Mouse (Mus musculus): ENCODE results near the gene Emg1. TPM values are rescaled to one million over a fixed set of nuclear protein-coding genes. Genes with fewer than 3 reads are reported as not detected.
A peak's percentile ranks its signal among the peaks of the same experiment; 100 is the strongest.
"Not testable (repeated sequence)": the region's sequence is repeated elsewhere in the genome, so short reads cannot be mapped to it uniquely, and the experiment has no call there.

Gene Emg1
- polyA plus RNA-seq, 1 experiment from 2014 or later: 131 TPM

DNA sequence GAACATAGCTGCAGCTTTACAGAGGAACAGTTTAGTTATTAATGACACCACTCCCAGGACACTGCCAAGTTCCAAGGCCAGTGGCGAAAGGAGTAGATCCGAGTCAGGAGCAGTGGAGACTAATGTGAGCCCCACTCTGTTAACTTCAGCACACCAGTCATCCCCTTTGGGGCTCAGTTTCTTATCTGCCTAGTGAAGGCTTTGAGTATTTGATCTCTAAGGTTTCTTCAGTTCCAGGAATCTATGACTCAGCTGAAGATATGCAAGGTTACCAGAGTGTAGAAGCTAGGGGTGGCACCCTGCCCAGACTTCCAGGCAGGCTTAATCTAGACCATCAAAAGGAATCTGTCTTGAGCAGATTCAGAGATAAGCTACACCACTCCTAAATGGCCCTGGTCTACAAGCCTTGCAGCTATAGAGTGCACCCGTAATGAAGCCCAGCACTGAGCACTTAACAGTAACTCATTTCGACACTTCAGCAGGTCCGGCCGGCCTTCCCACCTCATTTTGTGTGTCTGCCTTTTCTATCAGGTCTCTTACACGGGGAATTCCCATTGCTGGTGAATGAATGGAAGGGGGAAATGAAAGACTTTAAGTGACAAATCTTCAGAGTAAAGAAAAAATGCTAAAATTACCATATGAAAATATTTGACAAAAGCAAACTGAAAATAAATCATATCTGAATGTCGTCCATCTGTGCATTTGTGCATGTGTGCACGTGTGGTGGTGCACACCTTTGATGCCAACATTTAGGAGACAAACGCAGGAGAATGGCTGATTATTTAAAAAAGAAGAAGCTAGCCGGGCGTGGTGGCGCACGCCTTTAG, 28.2 kb downstream of the Emg1 start:
- H3K27ac ChIP-seq: no peak overlapping the region
- H3K9me3 ChIP-seq (replicated peaks): no peaks in the 10 kb centered on the region
- H3K9ac ChIP-seq: no peak overlapping the region
- no peaks in the 10 kb centered on the region for H3K36me3 ChIP-seq
- 88% methylated on average over 14 of the region's 14 CpGs for WGBS
- H3K4me3 ChIP-seq: no peak overlapping the region
- ATAC-seq (ENCODE audit: low FRiP score): no peak
- H3K4me2 ChIP-seq (replicated peaks): no peak overlapping the region
- no peaks in the 10 kb centered on the region for H3K27me3 ChIP-seq
- no peaks in the 10 kb centered on the region for H3K4me1 ChIP-seq

DNA sequence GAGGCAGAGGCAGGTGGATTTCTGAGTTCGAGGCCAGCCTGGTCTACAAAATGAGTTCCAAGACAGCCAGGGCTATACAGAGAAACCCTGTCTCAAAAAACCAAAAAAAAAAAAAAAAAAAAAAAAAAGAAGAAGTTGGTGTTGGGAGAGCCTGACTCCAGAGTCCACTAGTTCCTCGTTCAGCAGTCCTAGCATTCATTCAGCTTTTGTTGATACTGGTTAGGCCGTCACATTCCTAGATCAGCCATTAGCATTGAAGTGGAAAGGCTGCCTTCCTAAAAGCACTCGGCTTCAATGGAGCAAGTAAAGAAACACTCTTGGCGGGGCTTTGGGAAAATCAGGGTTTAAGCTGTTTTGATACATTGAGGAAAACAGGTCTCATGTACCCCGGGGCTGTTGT, 29.7 kb downstream of the Emg1 start:
- not testable (repeated sequence) for H3K27me3 ChIP-seq; H3K27ac ChIP-seq; ATAC-seq (ENCODE audit: low FRiP score); H3K4me3 ChIP-seq; H3K36me3 ChIP-seq; H3K9me3 ChIP-seq (replicated peaks); H3K9ac ChIP-seq; H3K4me1 ChIP-seq; H3K4me2 ChIP-seq (replicated peaks)
- 64% methylated on average over 6 of the region's 6 CpGs for WGBS

DNA sequence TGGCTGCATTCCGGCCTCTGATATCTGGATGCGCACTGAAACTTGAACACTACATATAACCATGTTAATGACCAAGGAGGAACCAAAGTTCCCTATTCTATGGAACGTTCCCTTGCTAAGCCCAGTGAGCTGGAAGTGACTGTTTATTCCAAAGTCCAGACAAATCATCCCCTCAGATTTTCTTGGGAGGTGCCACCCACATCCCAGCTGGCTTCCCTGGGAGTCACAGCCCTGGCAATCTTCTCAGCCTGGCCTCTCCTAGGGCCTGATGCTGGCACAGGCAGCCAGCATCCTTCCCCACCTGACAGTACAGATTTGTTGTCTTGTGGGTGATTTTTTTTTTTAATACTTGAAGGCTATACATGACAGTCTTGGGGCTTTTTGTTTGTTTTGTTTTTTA, 32.5 kb downstream of the Emg1 start:
- Histone ChIP-seq H3K4me2 (replicated peaks) (no peak overlapping the region), H3K27me3 (no peaks in the 10 kb centered on the region), H3K4me1 (no peaks in the 10 kb centered on the region), H3K36me3 (no peaks in the 10 kb centered on the region), H3K27ac (no peak overlapping the region), H3K4me3 (no peak overlapping the region), H3K9me3 (replicated peaks) (no peaks in the 10 kb centered on the region), H3K9ac (no peak overlapping the region)
- WGBS: 93% methylated on average over 3 of the region's 3 CpGs
- ATAC-seq (ENCODE audit: low FRiP score): no peak

DNA sequence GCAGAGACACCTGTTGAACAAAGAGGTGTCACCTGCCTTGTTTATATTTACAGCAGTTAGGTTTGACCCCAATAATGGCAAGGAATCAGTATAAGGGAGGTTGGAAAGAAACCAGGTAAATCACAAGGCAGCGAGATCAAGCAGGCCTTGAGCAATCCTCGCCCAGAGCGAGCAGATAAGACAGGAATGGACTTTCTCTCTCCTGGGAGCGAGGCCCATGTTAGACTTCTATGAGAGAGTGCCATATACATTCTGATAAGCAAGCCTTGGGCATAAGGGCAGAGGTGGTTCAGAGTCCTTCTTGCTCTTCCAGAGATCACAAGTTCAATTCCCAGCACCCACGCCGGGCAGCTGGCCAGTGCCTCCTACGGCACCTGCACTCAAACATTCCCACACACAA, 33.2 kb downstream of the Emg1 start:
- Histone ChIP-seq H3K4me3 (no peak overlapping the region), H3K36me3 (no peaks in the 10 kb centered on the region), H3K9me3 (replicated peaks) (no peaks in the 10 kb centered on the region), H3K4me1 (no peaks in the 10 kb centered on the region), H3K9ac (no peak overlapping the region), H3K4me2 (replicated peaks) (no peak overlapping the region), H3K27me3 (no peaks in the 10 kb centered on the region), H3K27ac (no peak overlapping the region)
- WGBS: 95% methylated on average over 7 of the region's 7 CpGs
- no peak for ATAC-seq (ENCODE audit: low FRiP score)

DNA sequence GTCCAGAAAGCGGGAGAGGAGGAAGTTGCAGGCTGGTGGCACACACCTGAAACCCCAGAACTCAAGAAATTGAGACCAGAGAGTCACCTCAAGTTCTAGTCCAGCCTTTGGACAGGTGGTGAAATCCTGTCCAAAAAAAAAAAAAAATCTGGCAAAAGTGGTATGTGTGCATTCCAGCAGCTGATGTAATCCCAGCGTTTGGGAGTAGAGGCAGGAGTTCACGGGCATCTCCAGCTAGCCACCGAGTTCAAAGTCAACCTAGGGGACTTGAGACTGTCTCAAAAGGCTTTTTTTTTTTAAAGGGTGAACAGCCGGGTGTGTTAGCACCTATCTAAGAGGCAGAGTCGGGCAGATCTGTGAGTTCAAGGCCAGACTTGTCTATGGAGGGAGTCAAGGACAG, 35.8 kb downstream of the Emg1 start:
- Histone ChIP-seq H3K9ac (no peak overlapping the region), H3K4me3 (no peak overlapping the region), H3K27ac (no peak overlapping the region), H3K9me3 (replicated peaks) (no peaks in the 10 kb centered on the region), H3K4me1 (peaks cover 4% of the 10 kb centered on the region; the same call in 1 of the 2 replicates), H3K36me3 (no peaks in the 10 kb centered on the region), H3K4me2 (replicated peaks) (no peak overlapping the region), H3K27me3 (no peaks in the 10 kb centered on the region)
- WGBS: 93% methylated on average over 6 of the region's 6 CpGs
- no peak for ATAC-seq (ENCODE audit: low FRiP score)

DNA sequence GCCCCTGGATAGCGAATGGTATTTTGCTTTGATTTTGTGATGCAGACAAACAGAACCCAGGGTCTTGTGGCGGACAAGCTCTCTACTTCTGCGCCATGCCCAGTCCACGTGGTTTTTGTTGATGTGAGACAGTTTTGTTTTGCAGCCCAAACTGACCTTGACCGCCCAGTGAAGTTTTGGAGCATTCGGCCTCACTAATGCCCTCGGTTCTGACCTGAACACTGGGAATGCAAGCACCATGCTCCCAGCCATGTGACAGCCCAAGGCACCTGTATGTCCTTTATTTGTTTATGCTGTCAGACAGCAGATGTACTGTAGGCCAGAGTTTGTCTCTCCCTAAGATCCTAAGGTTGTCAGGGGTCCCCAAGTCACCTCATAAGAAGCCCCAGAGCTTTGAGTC, 37.4 kb downstream of the Emg1 start:
- Histone ChIP-seq H3K9ac (no peak overlapping the region), H3K9me3 (replicated peaks) (no peaks in the 10 kb centered on the region), H3K27me3 (no peaks in the 10 kb centered on the region), H3K27ac (no peak overlapping the region), H3K36me3 (no peaks in the 10 kb centered on the region), H3K4me3 (no peak overlapping the region), H3K4me1 (peaks cover 4% of the 10 kb centered on the region; the same call in 1 of the 2 replicates), H3K4me2 (replicated peaks) (no peak overlapping the region)
- no peak for ATAC-seq (ENCODE audit: low FRiP score)
- WGBS: 95% methylated on average over 7 of the region's 7 CpGs

DNA sequence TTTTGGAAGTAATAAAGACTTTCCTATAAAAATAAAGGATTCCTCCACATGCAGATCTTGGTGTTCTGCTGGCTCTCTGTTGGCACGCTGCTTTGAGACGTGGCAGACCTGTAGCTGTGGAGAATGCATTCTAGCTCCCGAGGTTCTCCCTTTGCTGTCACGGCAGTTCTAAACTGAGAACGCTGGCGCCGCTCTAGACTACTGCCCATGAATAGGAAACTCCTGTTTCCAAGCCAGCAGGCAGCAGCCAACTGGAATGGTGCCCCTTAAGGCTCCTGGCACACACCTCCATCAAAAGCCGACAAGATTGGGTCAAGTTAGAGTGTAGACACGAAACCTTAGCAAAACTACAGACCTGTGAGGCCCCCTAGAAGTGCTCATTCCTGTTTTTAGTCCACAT, 38.4 kb downstream of the Emg1 start:
- no peak overlapping the region for H3K27ac ChIP-seq
- H3K9me3 ChIP-seq (replicated peaks): no peaks in the 10 kb centered on the region
- no peaks in the 10 kb centered on the region for H3K27me3 ChIP-seq
- no peak overlapping the region for H3K9ac ChIP-seq
- no peak for ATAC-seq (ENCODE audit: low FRiP score)
- WGBS: 92% methylated on average over 9 of the region's 9 CpGs
- H3K36me3 ChIP-seq: no peaks in the 10 kb centered on the region
- H3K4me3 ChIP-seq: no peak overlapping the region
- H3K4me2 ChIP-seq (replicated peaks): no peak overlapping the region
- peaks cover 4% of the 10 kb centered on the region; the same call in 1 of the 2 replicates for H3K4me1 ChIP-seq

DNA sequence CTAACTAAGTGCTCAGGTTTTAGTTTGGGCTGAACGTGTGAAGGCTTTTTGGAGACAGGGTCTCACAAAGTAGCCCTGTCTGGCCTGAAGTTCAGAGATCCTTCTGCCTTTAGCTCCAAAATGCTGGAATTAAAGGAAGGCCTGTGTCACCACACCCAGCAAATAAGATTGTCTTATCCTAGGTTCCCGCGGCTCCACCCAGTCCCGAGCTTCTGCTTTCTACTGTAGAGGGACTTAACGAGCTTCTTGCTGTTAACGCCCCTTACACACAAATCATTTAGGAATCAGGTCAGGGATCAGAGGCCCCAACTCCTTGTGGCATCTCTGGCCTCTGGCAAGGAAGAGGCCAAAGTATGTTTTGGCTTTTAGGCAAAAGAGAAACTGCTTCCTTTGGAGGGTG, 39.9 kb downstream of the Emg1 start:
- Histone ChIP-seq H3K27me3 (no peaks in the 10 kb centered on the region), H3K36me3 (no peaks in the 10 kb centered on the region), H3K4me1 (peaks cover 4% of the 10 kb centered on the region; the same call in 1 of the 2 replicates), H3K27ac (no peak overlapping the region), H3K9ac (no peak overlapping the region), H3K9me3 (replicated peaks) (no peaks in the 10 kb centered on the region), H3K4me3 (no peak overlapping the region), H3K4me2 (replicated peaks) (no peak overlapping the region)
- WGBS: 78% methylated on average over 6 of the region's 6 CpGs
- ATAC-seq (ENCODE audit: low FRiP score): no peak

DNA sequence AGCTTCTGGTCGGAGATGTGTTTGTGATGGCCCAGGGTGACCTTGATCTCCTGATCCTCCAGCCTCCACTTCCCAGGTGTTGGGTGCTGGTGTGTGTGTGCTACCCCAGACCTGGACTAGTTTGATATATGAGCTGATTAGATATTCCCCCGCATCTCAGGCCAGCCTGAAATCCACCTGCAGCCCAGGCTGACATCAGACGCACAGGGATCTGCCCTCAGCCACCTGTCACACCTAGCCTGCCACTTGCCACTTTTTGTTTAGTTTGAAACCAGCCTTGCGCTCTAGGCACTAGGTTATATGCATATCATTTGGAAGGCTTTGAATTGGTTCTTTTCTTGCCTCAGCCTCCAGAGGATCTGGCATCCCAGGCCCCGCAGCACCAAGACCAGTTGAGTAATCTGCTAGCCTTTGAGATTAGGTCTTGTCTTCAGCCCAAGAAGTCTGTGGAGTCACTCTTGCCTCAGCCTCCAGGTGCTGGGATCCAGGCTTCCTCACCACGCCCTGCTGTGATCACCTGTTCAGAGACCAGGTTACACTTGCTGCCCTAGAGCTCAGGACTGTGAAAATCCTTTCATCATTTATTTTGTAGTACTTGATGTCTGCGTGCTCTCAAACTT, 41.6 kb downstream of the Emg1 start:
- Histone ChIP-seq H3K4me3 (no peak overlapping the region), H3K27ac (no peak overlapping the region), H3K4me1 (peaks cover 4% of the 10 kb centered on the region; the same call in 1 of the 2 replicates), H3K27me3 (no peaks in the 10 kb centered on the region), H3K36me3 (no peaks in the 10 kb centered on the region), H3K9ac (no peak overlapping the region), H3K4me2 (replicated peaks) (no peak overlapping the region), H3K9me3 (replicated peaks) (no peaks in the 10 kb centered on the region)
- WGBS: 97% methylated on average over 7 of the region's 7 CpGs
- no peak for ATAC-seq (ENCODE audit: low FRiP score)

DNA sequence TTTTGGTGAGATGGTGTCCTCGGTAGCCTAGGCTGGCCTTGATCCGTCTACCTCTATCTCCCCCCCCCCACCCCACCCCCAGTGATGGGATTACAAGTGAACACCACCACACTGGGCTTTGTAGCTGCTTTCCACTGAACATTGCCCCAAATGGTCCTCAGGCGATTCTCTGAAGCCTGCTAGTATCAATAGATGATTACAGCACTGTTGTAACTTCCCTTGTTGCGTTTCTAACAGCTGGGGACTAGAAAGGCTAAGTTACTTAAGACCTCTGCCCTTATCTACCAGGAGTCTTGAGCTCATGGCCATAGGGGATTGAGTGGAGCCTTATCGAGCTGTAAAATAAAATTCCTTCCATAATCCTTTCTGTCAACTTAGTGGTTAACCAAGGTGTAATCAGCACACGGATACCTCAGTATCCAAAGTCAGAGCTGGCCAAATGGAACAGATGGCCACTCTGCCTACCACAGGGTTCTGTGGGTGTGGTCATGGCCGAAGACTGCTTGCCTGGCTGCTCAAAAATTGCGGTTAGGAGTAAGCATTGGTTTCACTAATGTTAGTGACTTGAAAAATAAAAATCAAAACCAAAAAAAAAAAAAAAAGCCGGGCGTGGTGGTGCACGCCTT, 42.6 kb downstream of the Emg1 start:
- Histone ChIP-seq H3K9ac (no peak overlapping the region), H3K4me3 (no peak overlapping the region), H3K36me3 (no peaks in the 10 kb centered on the region), H3K9me3 (replicated peaks) (no peaks in the 10 kb centered on the region), H3K4me1 (peaks cover 4% of the 10 kb centered on the region; the same call in 1 of the 2 replicates), H3K4me2 (replicated peaks) (no peak overlapping the region), H3K27me3 (no peaks in the 10 kb centered on the region), H3K27ac (no peak overlapping the region)
- WGBS: 92% methylated on average over 9 of the region's 11 CpGs
- ATAC-seq (ENCODE audit: low FRiP score): no peak

DNA sequence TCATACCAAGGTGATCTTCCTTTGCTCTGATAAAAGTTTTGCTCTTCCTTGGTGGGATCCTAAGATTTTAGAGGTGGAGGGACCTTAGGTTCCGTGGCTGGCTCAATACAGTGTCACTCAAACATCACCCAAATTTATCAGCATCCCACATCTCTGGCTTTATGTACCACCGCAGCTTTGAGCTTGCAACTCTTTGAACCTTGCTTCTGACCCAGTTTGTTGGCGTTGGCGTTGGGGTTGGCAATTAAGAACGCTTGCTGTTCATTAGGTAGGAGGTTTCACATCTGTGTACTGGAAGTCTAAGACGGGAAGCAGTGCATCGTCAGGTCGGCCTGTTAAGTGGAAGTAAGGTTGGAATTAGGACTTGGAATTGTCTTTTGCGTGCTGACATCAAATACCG, 47.0 kb downstream of the Emg1 start:
- H3K4me2 ChIP-seq (replicated peaks): no peak overlapping the region
- H3K4me3 ChIP-seq: no peak overlapping the region
- H3K27me3 ChIP-seq: no peaks in the 10 kb centered on the region
- no peak overlapping the region for H3K27ac ChIP-seq
- no peaks in the 10 kb centered on the region for H3K9me3 ChIP-seq (replicated peaks)
- WGBS: 97% methylated on average over 10 of the region's 10 CpGs
- no peaks in the 10 kb centered on the region for H3K36me3 ChIP-seq
- ATAC-seq (ENCODE audit: low FRiP score): no peak
- peaks cover 12% of the 10 kb centered on the region for H3K4me1 ChIP-seq
- H3K9ac ChIP-seq: no peak overlapping the region

DNA sequence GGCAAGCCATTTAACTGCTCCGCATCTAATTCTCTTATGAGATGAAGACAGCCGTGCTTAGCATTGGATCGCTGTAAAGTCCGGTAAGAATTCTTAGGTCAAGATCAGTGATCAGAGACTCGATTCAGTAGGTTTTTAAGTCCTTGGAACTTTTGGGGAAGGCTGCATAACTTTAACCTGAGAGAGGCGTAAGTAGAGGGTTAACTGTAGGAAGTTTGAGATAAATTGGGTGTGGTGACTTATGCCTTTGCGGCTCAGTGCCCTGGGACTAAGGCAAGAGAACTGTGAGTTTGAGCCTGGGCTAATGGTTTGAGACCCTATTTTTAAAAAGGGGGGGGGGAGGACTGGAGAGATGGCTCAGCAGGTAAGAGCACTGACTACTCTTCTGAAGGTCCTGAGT, 47.7 kb downstream of the Emg1 start:
- WGBS: 90% methylated on average over 7 of the region's 7 CpGs
- Histone ChIP-seq H3K9ac (no peak overlapping the region), H3K27me3 (no peaks in the 10 kb centered on the region), H3K4me2 (replicated peaks) (peak overlapping the region; percentile 75; the same call in 1 of the 2 replicates), H3K27ac (no peak overlapping the region), H3K9me3 (replicated peaks) (no peaks in the 10 kb centered on the region), H3K4me3 (no peak overlapping the region), H3K4me1 (peaks cover 12% of the 10 kb centered on the region), H3K36me3 (no peaks in the 10 kb centered on the region)
- ATAC-seq (ENCODE audit: low FRiP score): no peak

Measured in hindbrain, embryonic 12.5 days (tissue).